Mouse (Mus musculus) kidney, postnatal 4 days (tissue): ENCODE measurements at regions not wholly inside any gene's neighbourhood (a gene's known extent, or its start where the extent isn't known, plus 50 kb on each side); places are given as distances from the start of the nearest gene placed in this dataset.
A peak's percentile ranks its signal among the peaks of the same experiment; 100 is the strongest.

Source experiments
- DNase-seq, 2 experiments: peaks; one replicate each; pipeline ENCODE4 v3.0.0; 2021; ENCODE audit warnings: mixed read lengths in 2 of 2

DNA sequence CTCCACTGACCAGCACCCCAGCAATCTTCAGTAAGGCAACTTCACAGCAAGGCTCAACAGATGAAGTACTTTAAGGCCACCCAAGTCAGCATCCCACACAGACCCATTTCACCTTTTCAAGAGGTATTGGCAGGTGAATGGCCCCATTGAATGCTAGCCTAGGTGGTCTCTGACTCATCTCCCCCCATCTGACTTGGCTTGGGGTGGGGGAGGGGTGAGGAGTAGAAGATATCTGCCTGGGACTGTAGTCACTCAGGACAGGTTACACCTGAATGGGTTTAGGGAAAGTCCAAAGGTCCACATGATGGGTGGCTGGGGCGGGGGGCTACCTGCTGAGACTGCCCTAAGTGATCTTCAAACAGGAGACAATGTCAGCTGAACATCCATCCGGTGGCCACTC is 104.0 kb upstream of the Tle3 start:
- DNase-seq, result no peak

GRCm38 (mm10) chr9:61268681-61269080 is 103.5 kb upstream of the Tle3 start:
- DNase-seq, result no peak

DNA sequence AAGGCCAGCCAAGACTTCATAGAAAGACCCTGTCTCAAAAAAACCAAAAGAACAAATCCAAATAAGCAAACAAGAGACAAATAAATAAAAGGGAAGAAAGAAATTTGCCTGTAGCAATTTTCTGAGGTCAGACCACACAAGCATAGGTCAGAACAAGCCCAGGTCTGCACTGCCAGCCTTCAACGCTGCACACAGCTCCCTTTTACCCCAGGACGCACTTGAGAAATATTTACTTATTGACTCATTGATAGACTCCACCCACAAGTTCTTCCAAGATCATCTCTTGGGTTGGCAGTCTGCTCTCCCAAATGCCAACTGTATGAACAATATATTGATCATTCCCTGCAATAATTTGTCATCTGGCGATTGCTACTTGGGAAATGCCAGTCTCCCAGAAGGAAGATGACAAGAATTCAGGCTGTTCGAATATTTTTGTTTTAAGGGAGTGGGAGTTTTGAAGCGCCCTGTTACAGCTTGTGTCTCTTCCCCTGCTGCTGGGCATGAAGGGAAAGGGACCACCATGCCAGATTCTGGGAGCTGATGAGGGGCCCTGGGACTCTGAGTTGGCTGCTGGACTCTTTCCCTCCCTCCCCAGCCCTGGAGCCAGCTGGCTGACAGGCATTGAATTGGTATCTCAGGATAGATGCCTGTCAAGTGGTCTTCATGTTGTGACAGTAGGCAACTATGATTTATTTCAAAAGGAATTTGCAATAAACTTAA is 102.9 kb upstream of the Tle3 start:
- DNase-seq, result no peak

DNA sequence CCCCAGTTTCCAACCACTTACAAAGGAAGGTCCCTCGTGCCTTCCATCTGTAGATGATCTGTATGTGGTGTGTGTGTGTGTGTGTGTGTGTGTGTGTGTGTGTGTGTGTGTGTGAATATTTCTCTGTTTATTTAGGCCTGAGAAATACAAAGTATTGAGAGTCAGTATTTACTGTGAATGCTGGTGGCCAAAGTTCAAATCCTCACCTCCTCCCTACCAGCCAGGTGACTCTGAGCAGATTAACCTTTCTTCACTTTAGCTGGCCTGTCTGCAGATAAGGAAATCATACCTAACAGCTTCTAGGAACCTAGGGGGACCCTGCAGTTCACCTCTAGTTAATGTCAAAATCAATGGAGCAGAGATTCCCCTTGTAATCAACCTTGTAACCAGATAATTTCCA is 100.9 kb upstream of the Tle3 start:
- DNase-seq, result no peak

GRCm38 (mm10) chr9:61271769-61272352 is 100.3 kb upstream of the Tle3 start:
- DNase-seq, result no peak

DNA sequence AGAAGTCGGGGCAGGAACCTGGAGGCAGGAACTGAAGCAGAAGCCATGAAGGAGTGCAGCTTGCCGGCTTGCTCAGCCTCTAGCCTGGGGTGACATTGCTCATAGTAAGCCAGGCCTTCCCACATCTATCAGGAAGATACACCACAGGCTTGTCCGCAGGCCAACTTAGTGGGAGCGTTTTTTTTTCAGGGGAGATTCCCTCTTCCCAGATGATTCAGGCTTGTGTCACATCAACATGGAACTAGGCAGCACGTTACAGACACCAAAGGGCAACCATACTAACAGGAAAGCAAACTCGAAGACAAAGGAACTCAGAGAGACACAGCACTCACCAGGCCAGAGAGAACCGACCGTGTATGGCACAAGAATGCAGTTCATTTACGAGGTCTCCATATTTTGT is 98.1 kb upstream of the Tle3 start:
- no peak for DNase-seq

- DNase-seq, result peak; percentile 41 to 66
Observed at GRCm38 (mm10) chr9:61277369-61278215, 94.6 kb upstream of the Tle3 start.

- no peak for DNase-seq
Observed at GRCm38 (mm10) chr9:61278216-61278758, 93.9 kb upstream of the Tle3 start.

- no peak for DNase-seq
Observed at GRCm38 (mm10) chr9:61279044-61279543, 93.1 kb upstream of the Tle3 start.

DNA sequence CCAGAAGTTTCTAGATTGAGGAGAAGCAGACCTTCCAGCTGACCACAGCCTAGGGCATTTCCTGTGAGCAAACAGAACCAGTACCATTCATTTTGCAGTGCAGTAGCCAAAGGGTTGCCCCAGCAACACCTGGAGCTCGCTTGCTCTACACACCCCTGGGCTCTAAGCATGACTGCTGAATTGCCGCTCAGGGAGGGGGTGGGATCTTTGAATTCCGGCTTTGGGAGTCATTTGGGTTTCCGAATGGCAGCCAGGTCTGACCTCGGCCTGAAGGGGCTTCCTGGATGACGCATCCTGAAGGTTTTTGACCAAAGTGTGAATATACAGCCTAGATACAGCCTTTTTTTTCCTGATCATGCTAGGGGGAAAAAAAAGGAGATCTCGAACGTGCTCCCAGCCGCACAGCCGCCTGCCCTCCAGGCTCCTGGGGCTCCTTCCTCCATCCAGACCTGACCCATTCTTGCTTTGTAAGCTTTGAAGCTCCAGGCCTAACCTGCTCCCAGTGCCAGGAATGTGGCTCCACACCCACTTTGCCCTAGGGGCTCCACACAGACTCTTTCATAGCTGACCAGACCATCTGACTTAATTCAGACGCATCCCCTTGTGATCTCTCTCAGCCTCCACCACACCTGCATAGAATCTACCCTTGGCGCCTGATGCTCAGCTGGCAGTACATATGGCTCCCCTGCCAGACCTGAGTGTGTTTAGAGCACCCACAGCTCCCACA is 91.1 kb upstream of the Tle3 start:
- no peak for DNase-seq

DNA sequence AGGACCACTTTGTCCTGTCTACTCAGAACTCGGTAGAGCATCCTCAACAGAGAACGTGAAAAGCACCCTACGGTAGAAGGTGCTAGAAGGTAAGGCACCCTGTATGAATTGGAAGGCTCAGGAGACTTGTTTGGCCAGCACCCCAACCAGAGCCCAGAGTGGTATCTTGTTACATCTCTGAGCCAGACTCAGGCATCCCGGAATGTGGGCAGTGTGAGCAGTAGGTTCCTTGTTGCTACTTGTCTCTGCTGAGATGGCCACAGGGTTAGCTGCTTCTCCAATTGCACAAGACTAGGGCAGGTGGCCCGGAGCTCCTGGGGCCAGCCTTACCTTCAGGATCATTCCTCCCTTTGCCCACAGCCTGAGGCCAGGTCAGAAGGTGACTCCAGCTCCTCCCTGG is 88.9 kb upstream of the Tle3 start:
- DNase-seq, result no peak

- peak; percentile 54 to 69 for DNase-seq
Observed at GRCm38 (mm10) chr9:61284201-61285021, 87.8 kb upstream of the Tle3 start.

- no peak for DNase-seq
Observed at GRCm38 (mm10) chr9:61286561-61286960, 85.6 kb upstream of the Tle3 start.

- no peak for DNase-seq
Observed at GRCm38 (mm10) chr9:61289117-61289516, 83.0 kb upstream of the Tle3 start.

GRCm38 (mm10) chr9:61289713-61290112 is 82.5 kb upstream of the Tle3 start:
- DNase-seq, result peak in 1 of 2 experiments; percentile 57

DNA sequence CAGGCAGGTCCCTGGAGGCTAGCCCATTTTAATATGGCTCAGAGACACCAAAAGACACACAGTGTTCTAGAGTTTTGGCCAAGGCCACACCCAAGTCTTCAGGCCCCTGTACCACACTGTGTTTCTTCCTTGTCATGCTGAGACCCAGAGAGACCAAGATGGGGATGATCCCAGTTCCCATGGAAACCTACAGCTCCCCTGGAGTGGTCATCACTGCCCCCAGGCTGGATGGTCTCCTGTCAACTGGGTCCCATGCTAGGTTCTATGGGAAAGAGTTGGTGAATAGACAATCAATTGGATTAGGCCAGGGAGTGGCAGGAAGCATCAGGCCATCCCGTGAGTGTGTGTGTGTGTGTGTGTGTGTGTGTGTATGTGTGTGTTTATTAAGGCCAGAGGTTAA is 80.5 kb upstream of the Tle3 start:
- no peak for DNase-seq

DNA sequence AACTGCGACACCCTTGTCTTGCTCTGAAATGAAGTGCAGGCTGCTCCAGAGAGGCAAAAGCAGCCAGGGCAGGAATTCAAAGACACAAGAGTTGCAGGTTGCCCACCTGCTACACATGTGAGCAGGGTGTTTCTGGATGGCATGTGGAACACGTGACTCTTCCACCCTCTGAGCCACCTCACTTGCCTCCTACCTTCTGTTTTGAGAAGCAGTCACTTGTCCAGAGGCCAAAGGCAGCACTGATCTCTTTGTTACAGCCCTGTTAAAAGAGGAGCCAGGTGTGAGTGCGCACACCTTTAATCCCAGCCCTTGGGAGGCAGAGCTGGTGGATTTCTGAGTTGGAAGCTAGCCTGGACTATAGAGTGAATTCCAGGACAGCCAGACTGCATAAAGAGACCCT is 79.7 kb upstream of the Tle3 start:
- DNase-seq, result no peak

DNA sequence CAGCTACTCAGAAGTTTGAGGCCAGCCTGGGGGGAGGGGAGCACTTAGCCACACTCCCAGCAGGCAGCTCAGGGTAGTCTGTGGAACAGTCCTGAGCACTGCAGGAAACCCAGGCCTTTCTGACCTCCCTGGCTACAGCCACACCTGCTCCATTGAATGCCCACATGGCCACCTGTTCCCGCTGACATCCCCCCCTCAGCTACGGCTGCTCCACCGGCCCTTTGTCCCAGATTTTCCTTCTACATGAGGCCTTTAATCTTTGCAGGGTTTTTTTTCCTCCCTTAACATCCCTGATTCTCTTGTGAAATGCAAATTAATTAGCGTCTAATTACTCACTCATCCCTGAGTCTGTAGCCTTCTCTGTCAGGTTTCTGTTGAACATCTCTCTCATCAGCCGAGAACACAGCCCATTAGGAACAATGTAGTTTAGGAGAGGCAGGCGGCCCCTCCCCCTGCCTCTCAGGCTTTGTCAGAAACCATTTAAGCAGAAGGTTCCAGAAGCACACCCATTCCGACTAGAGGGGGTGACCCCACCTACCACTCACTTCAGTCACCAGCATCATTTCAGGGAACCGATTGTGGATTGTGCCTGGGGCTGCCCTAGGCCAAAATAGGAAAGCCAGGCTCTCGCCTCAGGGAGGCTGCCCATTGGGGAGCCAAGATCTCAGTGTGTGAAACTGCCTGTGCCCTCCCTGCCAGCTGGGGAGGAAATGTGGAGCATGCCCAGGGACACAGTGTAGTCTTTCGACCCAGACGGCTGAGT is 78.8 kb upstream of the Tle3 start:
- DNase-seq, result no peak

- DNase-seq, result no peak
Observed at GRCm38 (mm10) chr9:61295001-61295400, 77.2 kb upstream of the Tle3 start.

DNA sequence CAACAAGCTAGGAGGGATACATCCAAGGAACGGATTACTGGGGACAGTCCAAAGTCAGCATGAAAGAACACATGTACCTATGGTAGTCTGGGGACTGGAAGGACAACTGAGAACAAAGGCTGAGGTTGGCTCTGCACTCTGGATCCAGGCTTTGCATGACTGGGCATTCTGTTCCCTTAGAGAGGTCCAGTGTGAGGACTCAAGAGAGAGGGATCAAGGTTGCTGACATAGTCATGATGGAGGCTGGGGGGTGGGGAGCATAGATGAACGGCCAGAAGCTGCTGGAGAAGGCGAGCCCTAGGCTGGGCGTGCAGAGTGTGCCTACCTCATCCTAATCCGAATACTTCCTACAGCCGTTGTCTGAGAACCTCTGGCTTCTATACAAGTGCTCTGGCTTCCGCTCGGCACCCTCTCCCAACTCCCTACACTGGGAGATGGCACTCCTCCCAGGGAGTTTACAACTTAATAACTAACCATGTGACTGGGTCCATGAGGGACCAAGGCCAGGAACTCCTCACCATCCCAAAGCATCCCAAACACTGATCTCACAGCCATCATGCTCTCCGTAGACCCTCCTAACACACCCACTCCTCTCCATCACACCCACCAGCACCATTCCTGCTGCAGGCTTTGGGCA is 75.7 kb upstream of the Tle3 start:
- no peak for DNase-seq

DNA sequence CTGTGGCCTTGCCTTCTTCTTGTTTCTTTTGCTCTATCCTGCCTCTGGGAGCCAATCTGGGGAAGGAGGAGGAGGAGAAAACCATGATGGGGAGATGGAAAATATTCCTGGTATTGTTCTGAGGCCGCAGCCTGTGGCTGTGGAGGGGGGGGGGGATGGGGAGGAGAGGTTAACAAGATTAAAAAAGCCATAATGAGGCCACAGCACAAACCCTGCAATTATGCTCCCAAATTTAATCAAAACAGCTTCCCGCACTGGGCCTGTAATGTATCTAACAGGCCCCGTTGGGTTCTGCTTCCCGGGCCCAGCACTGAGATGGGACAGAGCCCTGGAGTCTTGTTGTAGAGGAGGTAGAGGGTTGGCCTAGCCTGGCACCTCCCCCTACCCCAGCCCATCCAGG is 74.8 kb upstream of the Tle3 start:
- DNase-seq, result no peak
